Mouse (Mus musculus): ENCODE data around the gene Ror2.

DNA sequence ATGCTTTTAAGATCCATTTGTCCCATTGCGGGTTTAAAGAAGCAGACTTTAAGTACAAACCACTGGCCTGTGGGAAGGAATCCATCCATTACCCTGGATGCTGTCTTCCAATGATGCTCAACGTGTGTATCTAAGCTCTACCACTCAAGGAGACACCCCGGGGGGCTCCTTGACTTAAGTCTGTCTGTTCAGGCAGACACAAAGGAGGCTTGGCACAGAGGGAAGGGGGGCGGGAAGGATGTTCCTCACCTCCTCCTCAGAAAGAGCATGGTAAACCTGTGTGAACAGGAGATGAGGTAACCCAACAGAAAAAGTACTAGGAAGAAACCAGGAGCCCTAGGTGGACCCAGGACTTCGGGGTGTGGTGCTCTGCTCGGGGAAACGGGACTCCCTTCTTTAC lies 50.0 kb downstream of the Ror2 start:
- TF ChIP-seq EP300 (optimal IDR thresholded peaks at IDR 0.05) (no peak), CTCF (IDR thresholded peaks at IDR 0.05; ENCODE audit: low read depth) (no peak)
